Mouse (Mus musculus): Measurements from ENCODE around the gene Slc43a1.
"Not testable (repeated sequence)": the region's sequence is repeated elsewhere in the genome, so short reads cannot be mapped to it uniquely, and the experiment has no call there.

The Slc43a1 gene

GRCm38 (mm10) chr2:84896686-84897085, 58.0 kb downstream of the Slc43a1 start:
- DNase-seq (ENCODE audit: low spot score): not testable (repeated sequence)

DNA sequence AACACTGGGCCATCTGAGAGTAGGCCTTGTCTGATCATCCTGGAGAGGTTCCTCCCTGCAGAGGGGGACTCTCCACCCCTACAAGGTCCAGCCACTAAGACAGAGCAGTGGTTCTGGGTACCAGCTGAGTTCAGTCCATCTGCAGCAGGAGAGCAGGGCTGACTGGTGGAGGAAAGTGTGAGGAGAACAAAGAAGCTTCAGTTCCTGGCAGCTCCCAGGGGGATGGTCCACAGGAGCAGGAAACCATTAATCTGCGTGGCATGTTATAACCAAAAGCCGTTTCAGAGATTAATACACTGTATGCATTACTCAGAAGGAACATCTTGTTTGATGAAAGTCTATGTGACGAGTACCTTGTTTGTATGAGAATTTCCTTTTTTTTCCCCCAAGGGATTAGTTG, 74.1 kb downstream of the Slc43a1 start:
- DNase-seq (ENCODE audit: low spot score): no peak

Data from retina, embryonic 14.5 days (tissue).